Mouse (Mus musculus) CD4-positive, CD25-positive, alpha-beta regulatory T cell, adult 2 months (primary cell): Measurements from ENCODE around the gene Slc16a14.

ENCODE experiments used
- DNase-seq: peaks from one replicate; pipeline ENCODE4 v3.0.0-alpha.2; 2012; ENCODE audit warnings: low read depth, low spot score

Slc16a14 gene

GRCm38 (mm10) chr1:84866706-84867230 is 68.2 kb downstream of the Slc16a14 start:
- no peak for DNase-seq

GRCm38 (mm10) chr1:84866231-84866630 is 68.7 kb downstream of the Slc16a14 start:
- no peak for DNase-seq

- DNase-seq = no peak
These were observed 70.3 kb downstream of the Slc16a14 start for GRCm38 (mm10) chr1:84864645-84865044.

GRCm38 (mm10) chr1:84861255-84861630 is 73.7 kb downstream of the Slc16a14 start:
- no peak for DNase-seq

- DNase-seq = no peak
These were observed 74.3 kb downstream of the Slc16a14 start for GRCm38 (mm10) chr1:84860360-84861254.

- no peak for DNase-seq
These were observed 75.3 kb downstream of the Slc16a14 start for GRCm38 (mm10) chr1:84859597-84859996.
